Mouse (Mus musculus) 3T3-L1 (cell line): ENCODE measurements around the gene Rplp2.
"Not testable (repeated sequence)": the region's sequence is repeated elsewhere in the genome, so short reads cannot be mapped to it uniquely, and the experiment has no call there.

Experiments
- DNase-seq: peaks from one replicate; pipeline ENCODE4 v3.0.0-alpha.2; 2015; ENCODE audit warnings: low read depth, low spot score

Rplp2 gene

DNA sequence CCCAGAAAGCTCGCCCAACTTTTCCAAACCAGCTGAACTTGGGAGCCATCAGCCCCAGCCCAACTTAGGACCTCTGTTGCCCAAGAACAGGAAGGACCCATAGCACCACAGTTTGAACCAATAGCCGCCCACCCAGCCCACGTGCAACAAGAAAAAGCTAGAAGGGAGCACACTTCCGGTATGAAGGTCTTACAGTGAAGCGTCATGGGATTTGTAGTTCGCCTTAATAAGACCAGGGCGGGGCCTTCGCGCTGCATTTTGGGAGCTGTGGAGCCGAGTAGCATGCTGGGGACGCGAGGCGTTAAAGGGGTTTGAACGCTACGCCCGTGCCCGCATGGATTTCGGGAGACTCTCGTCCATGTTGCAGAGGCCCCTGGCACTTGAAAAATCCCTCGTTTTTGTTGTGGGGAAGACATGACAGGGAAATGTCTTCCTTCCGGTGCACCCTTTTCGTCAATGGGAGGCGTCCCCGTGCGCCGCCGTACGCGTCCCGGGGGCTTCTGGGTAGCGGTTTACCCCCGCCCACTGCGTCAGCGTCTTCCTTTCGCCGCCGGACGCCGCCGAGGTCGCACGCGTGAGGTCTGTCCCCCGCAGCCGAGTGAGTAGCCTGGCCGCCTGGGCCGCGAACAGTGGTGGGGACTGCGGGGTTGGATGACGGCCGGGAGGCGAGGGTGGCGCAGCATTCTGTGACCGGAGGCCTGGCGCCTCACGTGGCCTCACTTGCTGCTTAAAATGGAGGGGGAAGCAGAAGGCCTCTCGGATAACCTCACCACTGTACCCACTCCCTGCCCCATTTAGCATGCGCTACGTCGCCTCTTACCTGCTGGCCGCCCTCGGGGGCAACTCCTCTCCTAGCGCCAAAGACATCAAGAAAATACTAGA is at the start of gene Rplp2:
Rplp2 (plus strand) TSS at position 261 of the 882 bp plus-strand sequence.
- DNase-seq: peak; percentile 96

- peak; percentile 75 for DNase-seq
Measured at GRCm38 (mm10) chr7:141403305-141403704, 43.9 kb upstream of the Rplp2 start.

DNA sequence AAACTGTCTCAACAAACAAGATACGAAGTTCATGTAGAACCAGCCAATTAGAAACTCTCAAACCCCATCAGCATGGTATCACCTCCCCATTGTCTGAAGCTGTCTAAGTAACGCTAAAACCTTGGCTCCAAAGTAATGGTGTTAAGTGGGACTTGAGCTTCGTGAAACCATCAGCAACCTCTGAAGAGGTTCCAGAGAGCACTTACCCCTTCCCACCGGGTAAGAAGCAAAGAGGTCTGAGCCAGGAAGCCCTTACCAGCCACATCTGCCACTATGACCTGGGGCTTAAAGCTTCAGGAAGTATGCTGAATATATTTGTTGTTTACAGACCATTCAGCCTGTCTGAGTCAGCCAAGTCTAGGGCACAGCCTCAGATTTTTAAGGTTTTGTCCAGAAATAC is 41.7 kb upstream of the Rplp2 start:
- no peak for DNase-seq

- not testable (repeated sequence) for DNase-seq
Measured at GRCm38 (mm10) chr7:141407670-141408069, 39.5 kb upstream of the Rplp2 start.

DNA sequence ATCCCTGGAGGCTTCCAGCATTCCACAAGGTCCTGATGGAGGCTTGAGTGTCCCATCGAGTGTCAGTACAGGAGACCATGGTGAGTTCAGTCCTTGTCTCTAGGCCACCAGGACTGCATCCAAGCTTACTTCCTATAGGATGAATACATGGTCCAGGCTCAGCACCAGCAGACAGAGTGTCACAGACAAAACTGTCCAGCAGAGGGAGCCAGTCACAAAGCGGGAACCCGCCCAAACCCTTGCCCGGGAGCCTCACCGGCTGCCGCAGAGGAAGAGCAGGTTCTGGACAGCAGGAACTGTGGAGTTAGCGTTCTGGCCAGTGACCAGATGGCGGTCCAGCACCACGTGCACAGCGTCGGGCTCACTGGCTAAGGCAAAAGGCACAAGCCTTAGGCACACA is 38.3 kb upstream of the Rplp2 start:
- DNase-seq: peak; percentile 89

GRCm38 (mm10) chr7:141410631-141411030 is 36.5 kb upstream of the Rplp2 start:
- DNase-seq: no peak

DNA sequence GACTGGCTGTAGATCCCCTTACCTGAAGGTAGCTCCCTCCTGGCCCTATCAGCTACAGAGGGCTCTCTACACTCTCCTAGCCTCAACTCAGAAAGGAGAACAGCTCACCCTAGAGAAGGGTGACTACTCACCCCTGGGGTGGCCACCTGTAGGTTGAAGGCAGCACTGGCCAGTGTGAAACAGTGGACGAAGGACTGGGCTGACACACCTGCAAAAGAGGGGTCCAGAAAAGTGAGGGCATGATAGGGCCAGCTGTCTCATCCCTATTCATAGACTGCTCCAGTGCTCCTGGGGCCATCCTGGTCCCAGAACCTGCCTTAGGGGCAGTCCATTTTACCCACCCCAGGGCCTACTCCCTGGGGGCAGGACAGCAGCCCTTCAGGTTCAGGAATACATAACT is 35.5 kb upstream of the Rplp2 start:
- DNase-seq: no peak

- DNase-seq: peak; percentile 48
Measured at GRCm38 (mm10) chr7:141413331-141413730, 33.8 kb upstream of the Rplp2 start.

- DNase-seq: peak; percentile 98
Measured at GRCm38 (mm10) chr7:141413809-141414584, 33.2 kb upstream of the Rplp2 start, which contains the start of gene Gatd1. Gatd1 (minus strand) TSS chr7:141414136.

- DNase-seq: peak; percentile 74
Measured at GRCm38 (mm10) chr7:141416144-141416841, 30.9 kb upstream of the Rplp2 start.

- no peak for DNase-seq
Measured at GRCm38 (mm10) chr7:141417731-141418681, 29.2 kb upstream of the Rplp2 start.

- no peak for DNase-seq
Measured at GRCm38 (mm10) chr7:141418970-141419369, 28.2 kb upstream of the Rplp2 start.

DNA sequence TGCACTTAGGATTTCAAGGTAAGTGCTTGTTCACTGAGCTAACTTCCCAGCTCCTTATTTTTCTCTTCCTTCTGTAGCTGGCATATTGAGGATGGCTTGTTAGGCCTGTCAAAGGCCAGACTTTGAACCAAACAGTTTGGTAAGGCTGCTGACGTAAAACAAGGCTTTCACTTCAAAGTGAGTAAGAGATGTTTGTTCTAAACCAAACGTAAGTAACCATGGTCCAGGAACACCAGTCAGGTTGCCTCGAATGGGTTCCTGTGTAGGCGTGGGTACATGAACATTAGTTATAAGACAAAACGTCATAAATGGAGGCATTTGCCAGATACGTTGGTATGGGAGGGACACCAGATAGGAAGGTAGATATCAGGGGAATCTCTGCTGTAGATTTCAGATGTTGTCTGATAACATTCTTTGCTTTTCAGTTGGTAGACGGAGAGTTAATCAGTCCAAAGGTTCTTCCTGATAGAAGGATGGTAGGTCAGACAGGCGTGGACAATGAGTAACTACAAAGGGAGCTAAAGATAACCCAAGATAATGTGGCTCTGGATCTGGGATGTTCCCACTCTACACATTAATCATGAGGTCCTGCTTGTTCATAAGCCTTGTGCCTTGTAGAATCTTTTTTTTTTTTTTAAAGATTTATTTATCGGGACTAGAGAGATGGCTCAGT is 27.0 kb upstream of the Rplp2 start:
- DNase-seq: no peak

GRCm38 (mm10) chr7:141423811-141424210 is 23.4 kb upstream of the Rplp2 start:
- DNase-seq: no peak

GRCm38 (mm10) chr7:141426948-141427730 is 20.0 kb upstream of the Rplp2 start:
- no peak for DNase-seq

- DNase-seq: no peak
Measured at GRCm38 (mm10) chr7:141428701-141429100, 18.5 kb upstream of the Rplp2 start.

DNA sequence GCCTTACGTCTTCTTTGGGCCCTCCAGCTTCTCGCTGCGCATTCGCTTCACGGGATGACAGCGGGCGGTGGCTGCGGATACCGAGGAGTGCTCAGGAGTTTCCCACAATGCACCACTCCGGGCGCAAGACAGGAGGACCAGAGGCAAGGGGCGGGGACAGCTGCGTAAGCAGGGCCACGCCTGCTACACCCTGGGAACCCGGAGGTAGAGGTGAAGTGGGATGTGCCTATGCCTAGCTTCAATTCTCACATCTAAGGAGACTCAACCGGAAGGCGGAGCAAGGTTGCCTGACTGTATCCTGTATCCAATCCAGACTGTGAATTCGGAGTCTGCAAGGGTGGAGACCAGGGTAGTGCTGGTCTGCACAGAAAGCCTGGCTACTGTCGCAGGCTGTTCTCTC is 17.9 kb upstream of the Rplp2 start, which contains the start of gene Cend1:
Cend1 (minus strand) TSS at position 182 of the 400 bp plus-strand sequence.
- DNase-seq: no peak

GRCm38 (mm10) chr7:141429840-141430584 is 17.2 kb upstream of the Rplp2 start:
- no peak for DNase-seq
